Mouse (Mus musculus) embryonic stem cell, embryonic (primary cell): ENCODE results near the gene Rnase12.

Experiments
- CTCF ChIA-PET, 4 experiments: fragments of 300-600 bp in 2 of 4; fragments of 350-600 bp in 2 of 4; sonication (Branson Sonifier 250); formaldehyde crosslinking; loops; one replicate each; lab custom pipeline; 2022; ENCODE audit warnings: inconsistent platforms in 2 of 4; lab: Charles Lee
- POLR2A ChIA-PET, 4 experiments: fragments of 300-600 bp in 2 of 4; fragments of 350-600 bp in 2 of 4; sonication (Branson Sonifier 250); formaldehyde crosslinking; loops; one replicate each; lab custom pipeline; 2022; ENCODE audit warnings: antibody characterized with exemption in 4 of 4, inconsistent platforms in 1 of 4; lab: Charles Lee

The Rnase12 gene

DNA sequence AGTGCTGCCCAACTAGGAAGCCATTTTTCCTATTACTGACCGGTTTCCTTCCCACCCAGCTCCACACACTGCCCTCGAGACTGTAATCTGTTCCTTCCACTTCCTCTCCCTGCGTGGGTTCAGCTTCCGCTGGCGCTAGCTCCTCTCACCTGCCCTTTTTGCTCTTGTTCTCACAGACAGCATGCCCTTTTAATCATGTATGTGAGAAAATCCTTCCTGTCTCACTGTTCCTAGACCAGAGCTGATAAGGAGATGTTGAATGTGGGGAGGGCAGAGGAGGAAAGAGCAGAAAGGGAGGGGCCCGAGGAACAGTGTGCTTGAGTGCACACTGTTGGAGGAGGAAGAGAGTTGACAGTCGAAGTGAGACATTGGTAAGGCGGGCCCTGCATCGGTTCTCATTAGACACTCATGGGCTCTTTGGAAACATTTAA, at the start of gene Rnase12:
Rnase12 (minus strand) TSS at position 261 of the 431 bp plus-strand sequence.
- ChIA-PET POLR2A (interaction anchor here (0.5 to 1.2 kb wide), 8 partner anchors 8 to 258 kb away, joined by 3 to 5 read pairs (median 3); partner anchors contain the start of genes Pip4p1 (in 2 of the 4) and Pnp (in 2 of the 4)), CTCF (interaction anchor here in 2 of 4 experiments (0.6 to 1.0 kb wide), 4 partner anchors 24 to 257 kb away, joined by 3 to 8 read pairs (median 3); no protein-coding TSS in a partner anchor)

GRCm38 (mm10) chr14:51106449-51106967, 49.0 kb upstream of the Rnase12 start:
- CTCF ChIA-PET = interaction anchor here in 1 of 4 experiments (0.6 kb wide), 1 partner anchor 140 kb away, joined by 3 read pairs; no protein-coding TSS in a partner anchor
- POLR2A ChIA-PET = no interaction called here

- CTCF ChIA-PET = interaction anchor here in 3 of 4 experiments (0.6 to 0.8 kb wide), 3 partner anchors 136 to 928 kb away, joined by 3 to 4 read pairs (median 3); no protein-coding TSS in a partner anchor
- POLR2A ChIA-PET = no interaction called here
These were observed 46.9 kb upstream of the Rnase12 start for GRCm38 (mm10) chr14:51104366-51104765.

DNA sequence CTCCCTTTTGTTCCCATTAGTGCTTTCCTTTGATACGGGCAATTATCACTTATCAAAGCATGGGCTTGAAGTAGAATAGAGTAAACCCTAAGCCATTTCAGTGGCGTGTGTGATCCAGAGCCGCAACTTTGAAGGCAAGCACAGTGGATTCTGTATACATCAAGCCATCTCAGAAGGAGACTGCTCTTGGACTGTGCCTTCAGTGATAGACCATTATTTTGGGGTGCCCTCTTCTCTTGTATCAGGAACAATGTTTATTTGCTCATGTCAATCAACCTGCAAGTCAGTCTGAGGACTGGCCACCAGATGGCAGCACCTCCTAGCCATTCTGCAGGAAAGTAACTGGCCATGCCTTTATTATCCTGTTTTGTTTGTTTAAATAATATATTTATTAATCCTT, 45.8 kb upstream of the Rnase12 start:
- ChIA-PET POLR2A (no interaction called here), CTCF (no interaction called here)

DNA sequence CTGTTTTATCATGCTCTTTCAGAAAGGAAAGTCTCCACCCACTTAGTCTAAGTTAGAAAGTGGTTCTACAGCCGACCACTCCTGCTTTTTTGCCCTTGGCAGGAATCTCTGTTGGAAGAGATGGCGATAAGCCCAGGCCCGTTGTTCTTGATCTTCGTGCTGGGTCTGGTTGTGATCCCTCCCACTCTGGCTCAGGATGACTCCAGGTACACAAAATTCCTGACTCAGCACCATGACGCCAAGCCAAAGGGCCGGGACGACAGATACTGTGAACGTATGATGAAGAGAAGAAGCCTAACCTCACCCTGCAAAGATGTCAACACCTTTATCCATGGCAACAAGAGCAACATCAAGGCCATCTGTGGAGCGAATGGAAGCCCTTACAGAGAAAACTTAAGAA, 43.8 kb upstream of the Rnase12 start:
- ChIA-PET POLR2A (no interaction called here), CTCF (no interaction called here)

- POLR2A ChIA-PET = interaction anchor here in 2 of 4 experiments (1.0 to 1.6 kb wide), 4 partner anchors 10 to 672 kb away, joined by 3 to 14 read pairs (median 6); no protein-coding TSS in a partner anchor
- CTCF ChIA-PET = interaction anchor here (0.5 to 2.1 kb wide), 17 partner anchors 9 to 784 kb away, joined by 3 to 82 read pairs (median 4); no protein-coding TSS in a partner anchor
These were observed 41.5 kb upstream of the Rnase12 start for GRCm38 (mm10) chr14:51098921-51099320.

- ChIA-PET CTCF (interaction anchor here (0.5 to 2.1 kb wide), 31 partner anchors 9 to 785 kb away, joined by 3 to 82 read pairs (median 4); partner anchors contain the start of gene Ttc5 (in 1 of the 4)), POLR2A (interaction anchor here in 3 of 4 experiments (0.6 to 1.6 kb wide), 7 partner anchors 9 to 673 kb away, joined by 3 to 14 read pairs (median 3); partner anchors contain the start of gene Eddm3b (in 1 of the 3))
These were observed 40.8 kb upstream of the Rnase12 start for GRCm38 (mm10) chr14:51098300-51098699.

DNA sequence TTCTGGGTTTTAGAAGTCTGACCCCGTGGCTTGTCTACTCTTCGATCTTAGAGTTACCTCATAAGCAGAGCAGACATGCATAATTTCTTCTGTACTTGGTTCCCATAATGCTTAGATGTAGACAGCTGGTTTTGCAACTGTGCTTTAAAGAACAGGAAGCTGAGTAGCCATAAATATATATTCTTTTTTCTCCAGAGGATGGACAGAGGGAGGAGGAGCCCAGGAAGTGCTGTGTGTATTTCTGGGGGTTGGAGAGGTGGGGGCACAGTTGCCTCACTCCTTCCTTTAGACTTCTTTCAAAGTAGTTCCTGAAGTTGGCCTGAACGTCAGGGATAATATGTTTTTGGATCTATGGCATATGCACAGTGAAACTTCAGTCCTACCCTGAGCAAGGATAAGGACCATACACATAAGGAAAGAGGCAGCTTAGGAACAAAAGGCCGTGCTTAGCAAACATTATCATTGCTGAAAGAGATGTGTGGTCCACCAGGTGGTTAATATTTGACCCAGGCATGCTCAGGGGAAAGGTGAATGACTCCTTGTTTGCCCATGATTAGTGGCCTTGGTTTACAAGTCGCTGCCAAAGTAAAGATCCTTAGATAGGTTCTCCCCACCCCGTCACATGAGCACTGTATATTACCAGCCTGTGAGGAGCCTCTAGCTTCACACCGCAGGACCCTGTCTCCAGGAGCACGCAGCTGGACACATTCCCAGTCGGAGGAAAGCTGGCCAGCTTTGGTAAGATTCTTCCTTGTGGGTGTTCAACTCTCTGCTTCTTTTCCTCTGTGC, 38.5 kb upstream of the Rnase12 start:
- CTCF ChIA-PET = no interaction called here

GRCm38 (mm10) chr14:51094921-51095320, 37.5 kb upstream of the Rnase12 start:
- ChIA-PET POLR2A (interaction anchor here in 2 of 4 experiments (0.6 to 1.3 kb wide), 2 partner anchors 28 to 186 kb away, joined by 3 to 6 read pairs; no protein-coding TSS in a partner anchor), CTCF (interaction anchor here in 1 of 4 experiments (0.6 kb wide), 1 partner anchor 400 kb away, joined by 4 read pairs; no protein-coding TSS in a partner anchor)

More for the DNA sequence above, 38.5 kb upstream of the Rnase12 start:
- POLR2A ChIA-PET = no interaction called here

DNA sequence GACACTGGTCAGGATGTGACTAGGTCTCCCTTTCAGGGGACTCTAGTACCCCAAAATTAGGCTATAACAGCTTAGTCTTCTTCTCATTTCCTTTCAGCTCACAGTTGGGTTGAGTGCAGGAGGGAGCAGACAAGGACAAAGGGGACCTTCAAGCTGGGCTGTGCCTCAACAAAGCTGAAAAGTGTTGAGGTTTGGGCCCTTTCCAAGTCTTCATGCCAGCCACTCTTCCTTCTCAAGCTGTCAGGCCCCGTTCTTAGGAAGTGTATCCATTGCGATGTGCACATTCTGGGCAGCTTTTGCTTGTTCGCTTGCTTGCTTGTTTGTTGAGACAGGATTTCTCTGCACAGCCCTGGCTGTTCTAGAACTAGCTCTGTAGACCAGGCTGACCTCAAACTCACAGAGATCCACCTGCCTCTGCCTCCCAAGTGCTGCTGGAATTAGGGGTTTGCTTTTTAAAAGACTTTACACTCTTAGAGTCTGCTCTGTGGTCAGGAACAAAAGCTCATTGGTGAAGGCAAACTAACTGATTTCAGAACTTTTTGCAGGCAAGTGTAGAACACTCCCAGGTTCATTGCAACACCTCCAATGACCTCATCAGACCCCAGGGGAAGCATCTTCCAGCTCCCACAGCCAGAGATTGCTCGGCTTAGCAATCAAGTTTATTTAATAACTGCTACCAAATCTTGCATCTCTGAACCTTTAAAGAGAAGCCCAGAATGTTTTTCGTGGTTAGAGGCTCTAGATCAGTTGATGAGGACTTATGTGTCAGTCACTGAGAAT, 36.8 kb upstream of the Rnase12 start:
- CTCF ChIA-PET = interaction anchor here in 1 of 4 experiments (0.6 kb wide), 1 partner anchor 401 kb away, joined by 4 read pairs; no protein-coding TSS in a partner anchor

DNA sequence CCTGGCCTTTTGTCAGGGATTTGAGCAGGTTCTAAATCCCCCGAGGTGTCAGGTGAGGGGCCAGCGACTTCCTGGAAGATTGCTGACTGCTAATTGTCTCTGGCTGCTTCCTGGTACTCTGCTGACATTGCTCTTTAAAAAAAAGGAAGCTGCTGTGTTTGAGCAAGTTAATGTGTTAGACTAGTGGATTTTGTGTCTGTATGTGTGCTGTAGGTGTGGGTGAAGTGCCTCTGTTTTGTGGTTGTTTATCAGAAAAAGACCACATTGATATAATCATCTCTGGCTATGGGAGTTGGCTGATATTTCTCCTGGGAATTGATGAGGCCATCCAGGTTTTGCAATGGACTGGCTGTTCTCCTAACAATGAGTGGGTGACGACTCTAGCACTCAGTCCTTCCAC, 36.0 kb upstream of the Rnase12 start:
- CTCF ChIA-PET = no interaction called here
- POLR2A ChIA-PET = interaction anchor here in 2 of 4 experiments (0.5 to 0.8 kb wide), 2 partner anchors 285 to 406 kb away, joined by 3 to 4 read pairs; no protein-coding TSS in a partner anchor

More for the DNA sequence above, 36.8 kb upstream of the Rnase12 start:
- POLR2A ChIA-PET = interaction anchor here in 3 of 4 experiments (0.6 to 1.3 kb wide), 3 partner anchors 27 to 187 kb away, joined by 3 to 6 read pairs (median 3); no protein-coding TSS in a partner anchor

GRCm38 (mm10) chr14:51092073-51092620, 34.7 kb upstream of the Rnase12 start:
- CTCF ChIA-PET = interaction anchor here in 2 of 4 experiments (0.5 to 1.6 kb wide), 4 partner anchors 27 to 114 kb away, joined by 3 read pairs; no protein-coding TSS in a partner anchor
- POLR2A ChIA-PET = interaction anchor here in 2 of 4 experiments (0.7 to 2.5 kb wide), 4 partner anchors 9 to 284 kb away, joined by 3 to 12 read pairs (median 3); partner anchors contain the start of genes Ccnb1ip1 (in 1 of the 2) and Parp2 (in 1 of the 2)

DNA sequence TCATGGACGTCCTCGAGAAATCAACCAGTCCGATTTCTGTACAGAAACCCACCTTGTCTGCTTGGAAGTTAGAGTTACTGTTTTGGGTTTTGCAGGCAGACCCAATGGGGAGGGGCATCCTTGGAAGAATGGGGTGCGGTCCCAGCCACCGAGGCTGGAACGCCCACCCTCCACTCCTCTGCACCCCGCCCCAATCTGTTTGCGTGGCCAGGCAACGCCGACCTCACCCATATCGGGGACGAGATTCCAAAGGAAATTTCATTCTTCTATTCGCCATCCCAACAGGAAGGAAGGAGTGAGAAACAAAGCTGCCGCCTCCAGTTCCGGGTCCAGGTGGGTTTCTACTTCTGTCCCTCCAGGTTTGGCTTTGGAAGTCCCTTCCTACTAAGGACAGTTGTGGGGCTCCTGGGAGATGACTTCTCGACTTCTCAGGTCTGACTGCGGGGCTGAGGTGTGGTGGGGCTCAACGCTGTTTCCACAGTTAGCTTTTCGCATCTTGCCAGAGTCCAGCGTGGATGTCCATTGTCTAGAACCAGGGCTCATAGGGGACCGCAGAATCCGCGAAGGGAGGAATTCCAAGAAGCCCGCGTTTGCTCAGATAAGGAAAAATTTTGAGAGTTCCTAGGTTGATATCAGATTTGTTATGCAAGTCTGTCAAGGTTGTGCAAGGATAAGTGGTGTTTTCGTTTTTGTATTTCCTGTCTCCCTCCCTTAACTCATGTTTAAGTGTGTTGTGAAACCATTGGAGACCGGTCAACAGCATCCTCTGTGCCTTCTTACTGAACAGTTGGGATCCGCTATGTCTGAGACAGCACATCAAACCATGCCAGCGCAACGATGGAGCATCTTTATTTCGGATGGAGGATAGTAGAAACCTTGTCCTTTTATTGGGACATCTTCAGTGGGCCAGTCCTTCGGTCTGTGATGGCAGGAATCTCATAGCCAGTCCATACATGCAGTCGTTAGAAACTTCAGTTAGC, 33.8 kb upstream of the Rnase12 start, which contains the start of the genes Rnase4 and Ang:
Rnase4 (plus strand) TSS at position 157 of the 980 bp plus-strand sequence.
Ang (plus strand) TSS at position 230 of the 980 bp plus-strand sequence.
- POLR2A ChIA-PET = interaction anchor here in 1 of 4 experiments (0.6 to 2.5 kb wide), 7 partner anchors 23 to 284 kb away, joined by 3 to 12 read pairs (median 3); partner anchors contain the start of genes Ccnb1ip1 and Parp2
- CTCF ChIA-PET = interaction anchor here in 2 of 4 experiments (1.0 to 1.6 kb wide), 3 partner anchors 26 to 113 kb away, joined by 3 read pairs; no protein-coding TSS in a partner anchor

- POLR2A ChIA-PET = interaction anchor here in 3 of 4 experiments (0.6 to 3.5 kb wide), 12 partner anchors 8 to 794 kb away, joined by 3 to 23 read pairs (median 6); partner anchors contain the start of genes Ccnb1ip1 (in 3 of the 3), Parp2 (in 3 of the 3), Pip4p1 (in 1 of the 3) and Pnp (in 1 of the 3)
- CTCF ChIA-PET = interaction anchor here (0.6 to 1.9 kb wide), 6 partner anchors 25 to 112 kb away, joined by 3 to 14 read pairs (median 4); no protein-coding TSS in a partner anchor
These were observed 32.8 kb upstream of the Rnase12 start for GRCm38 (mm10) chr14:51090077-51090781.

DNA sequence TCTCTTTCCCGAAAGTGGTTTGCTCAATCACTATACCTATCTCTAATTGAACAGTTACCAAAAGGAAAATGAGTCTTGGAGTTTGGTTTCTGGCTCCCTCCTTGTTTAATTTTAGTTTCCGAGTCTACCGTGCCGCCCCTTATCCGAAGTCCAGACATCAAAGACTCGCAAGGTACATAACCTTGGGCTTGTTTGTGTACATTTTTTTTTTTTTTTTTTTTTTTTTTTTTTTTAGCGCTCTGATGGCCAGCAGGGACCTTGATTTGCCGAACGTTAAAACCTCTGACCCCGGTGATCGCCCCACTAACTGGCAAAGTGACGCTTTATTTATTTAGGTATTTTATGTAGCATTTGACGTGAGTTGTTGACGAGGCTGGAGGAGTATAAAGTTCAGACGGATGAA, 32.2 kb upstream of the Rnase12 start:
- POLR2A ChIA-PET = interaction anchor here in 3 of 4 experiments (0.7 to 3.5 kb wide), 23 partner anchors 9 to 1015 kb away, joined by 3 to 23 read pairs (median 5); partner anchors contain the start of genes Ccnb1ip1 (in 3 of the 3), Parp2 (in 3 of the 3), Hnrnpc (in 2 of the 3) and Zfp219 (in 2 of the 3)
- CTCF ChIA-PET = interaction anchor here (0.8 to 1.9 kb wide), 11 partner anchors 8 to 289 kb away, joined by 3 to 14 read pairs (median 5); no protein-coding TSS in a partner anchor
